Mouse (Mus musculus): ENCODE measurements at regions not wholly inside any gene's neighbourhood (a gene's known extent, or its start where the extent isn't known, plus 50 kb on each side); places are given as distances from the start of the nearest gene placed in this dataset.

- no peak for DNase-seq (ENCODE audit: low spot score)
Observed at GRCm38 (mm10) chr2:131436149-131436548, 55.1 kb upstream of the Smox start.

DNA sequence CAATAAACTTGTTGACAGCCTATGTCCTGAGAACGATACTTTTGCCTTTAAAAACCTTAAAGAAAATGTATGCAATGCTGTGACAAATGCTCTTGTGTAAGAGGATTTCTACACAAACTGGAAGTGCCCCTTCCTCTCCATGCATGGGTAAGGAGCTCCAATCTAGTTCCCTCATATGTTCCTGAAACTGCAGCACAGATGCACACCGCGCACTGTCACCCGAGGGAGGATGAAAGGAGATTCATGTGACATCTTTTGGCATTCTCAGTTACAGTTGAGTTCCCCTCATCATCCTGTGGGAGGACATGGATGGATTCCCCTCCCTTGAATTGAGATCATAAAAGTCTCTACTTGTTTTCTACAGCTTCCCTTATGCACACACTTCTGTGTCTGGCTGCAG, 60.8 kb upstream of the Smox start:
- DNase-seq (ENCODE audit: low spot score) = no peak

GRCm38 (mm10) chr2:131428089-131428488, 63.2 kb upstream of the Smox start:
- no peak for DNase-seq (ENCODE audit: low spot score)

DNA sequence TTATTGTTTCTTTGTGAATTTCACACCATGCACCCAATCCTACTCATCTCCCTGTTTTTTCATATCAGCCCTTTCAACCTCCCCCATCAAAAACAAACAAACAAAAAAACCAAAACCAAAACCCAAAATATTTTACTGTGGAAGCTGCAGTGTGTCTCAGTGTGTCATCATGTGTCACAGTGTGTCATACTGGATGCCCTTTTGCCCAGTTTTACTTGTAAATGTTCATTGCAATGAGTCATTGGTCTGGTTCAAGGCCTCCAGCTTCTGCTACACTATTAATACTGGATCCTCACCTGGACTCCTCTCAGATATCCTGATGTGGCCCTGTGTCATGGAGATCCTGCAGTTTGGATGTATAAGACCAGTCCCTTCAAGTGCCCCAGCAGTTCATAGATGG, 64.4 kb upstream of the Smox start:
- DNase-seq (ENCODE audit: low spot score) = no peak

- no peak for DNase-seq (ENCODE audit: low spot score)
Observed at GRCm38 (mm10) chr2:131423616-131424320, 67.5 kb upstream of the Smox start.

DNA sequence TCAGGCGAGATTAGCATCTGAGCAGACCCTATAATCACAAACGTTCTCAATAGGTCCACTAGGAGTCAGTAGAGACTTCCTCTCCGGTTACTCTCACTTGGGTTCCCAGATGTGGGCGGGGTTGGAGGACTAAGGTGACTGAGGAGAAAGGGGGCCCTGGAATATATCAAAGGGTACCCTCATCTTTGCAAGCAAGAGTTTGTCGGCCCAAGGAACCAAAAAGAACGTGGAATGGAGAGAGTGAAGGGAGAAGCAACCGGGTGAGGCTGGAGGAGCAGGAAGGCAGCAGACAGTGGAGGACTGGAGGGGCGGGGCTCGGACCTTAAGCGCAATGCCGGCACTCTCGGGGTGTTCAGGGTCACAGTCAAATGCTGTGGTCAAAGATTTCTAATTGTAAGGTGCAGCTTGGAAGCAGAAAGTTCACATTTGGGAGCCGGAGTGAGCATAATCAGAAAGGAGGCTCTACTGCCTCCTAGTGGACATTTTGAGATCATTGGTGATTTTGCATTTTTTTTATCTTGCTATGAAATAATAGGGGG, 68.3 kb upstream of the Smox start:
- DNase-seq (ENCODE audit: low spot score) = peak; percentile 81

DNA sequence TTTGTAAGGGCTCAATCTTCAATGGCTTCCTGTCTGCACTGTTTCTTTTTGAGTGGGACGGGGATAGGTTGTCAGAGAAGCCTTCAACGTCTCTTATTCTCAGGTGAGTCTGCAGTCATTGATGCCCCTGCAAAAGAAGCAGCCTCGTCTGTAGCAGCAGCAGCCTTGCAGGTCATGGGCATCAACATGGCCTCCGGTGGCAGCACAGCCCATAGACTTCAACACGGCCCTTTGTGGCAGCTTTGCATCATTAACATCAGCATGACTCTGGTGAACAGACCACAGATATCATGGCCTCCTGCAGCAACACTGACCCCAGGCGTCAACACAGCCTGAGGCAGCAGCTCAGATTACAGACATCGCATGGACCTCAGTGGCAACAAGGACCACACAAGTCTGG, 65.4 kb upstream of the Rnf24 start:
- no peak for DNase-seq (ENCODE audit: low spot score)

GRCm38 (mm10) chr2:131417472-131417871, 64.8 kb upstream of the Rnf24 start:
- DNase-seq (ENCODE audit: low spot score) = no peak

- peak; percentile 64 for DNase-seq (ENCODE audit: low spot score)
Observed at GRCm38 (mm10) chr2:131416482-131416881, 63.8 kb upstream of the Rnf24 start.

DNA sequence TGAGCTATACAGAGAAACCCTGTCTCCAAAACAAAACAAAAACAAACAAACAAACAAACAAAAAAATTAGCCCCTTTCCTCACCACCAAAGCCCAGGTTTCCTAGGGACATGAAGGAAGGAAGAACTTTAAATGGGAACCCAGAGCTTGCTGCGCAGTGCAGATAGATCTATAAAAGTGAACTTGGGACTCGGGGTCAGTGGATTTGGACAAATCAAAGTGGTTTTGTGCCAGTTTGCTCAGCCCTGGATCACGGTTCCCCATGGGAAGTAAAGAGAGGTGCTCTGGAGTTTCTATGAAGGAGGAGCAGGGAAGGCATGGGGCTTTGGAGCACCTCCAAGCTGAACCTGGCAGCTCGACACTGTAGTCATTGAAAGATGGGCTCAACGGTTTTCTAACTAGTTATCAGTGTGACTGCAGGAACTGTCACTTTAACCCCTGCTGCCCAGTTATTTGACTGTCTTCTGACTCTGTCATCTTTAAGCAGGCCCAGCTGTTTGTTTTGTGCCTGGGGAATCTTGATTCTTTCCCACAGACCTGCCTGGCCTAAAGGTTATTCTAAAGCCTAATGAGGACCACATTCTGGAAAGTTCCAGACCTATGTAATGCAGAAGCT, 58.3 kb upstream of the Rnf24 start:
- DNase-seq (ENCODE audit: low spot score) = no peak

DNA sequence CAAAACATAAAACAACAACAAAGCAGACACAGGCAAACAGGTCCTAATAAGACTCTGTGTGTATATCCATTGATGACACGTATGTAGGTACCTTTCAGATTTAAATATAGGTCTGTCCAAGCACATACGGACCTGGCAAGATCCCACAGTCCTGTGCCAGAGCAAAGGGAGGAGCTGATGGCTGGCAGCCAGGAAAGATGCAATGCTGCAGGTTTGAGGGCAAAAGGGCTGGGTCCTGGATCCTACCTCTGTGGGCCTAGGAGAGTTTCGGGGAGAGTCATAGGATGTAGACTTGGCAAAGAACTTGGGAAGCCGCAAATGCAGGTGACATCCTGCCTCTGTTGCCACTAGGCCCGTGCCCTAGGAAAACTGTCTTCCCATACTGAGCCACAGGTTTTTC, 54.6 kb upstream of the Rnf24 start:
- DNase-seq (ENCODE audit: low spot score) = no peak

DNA sequence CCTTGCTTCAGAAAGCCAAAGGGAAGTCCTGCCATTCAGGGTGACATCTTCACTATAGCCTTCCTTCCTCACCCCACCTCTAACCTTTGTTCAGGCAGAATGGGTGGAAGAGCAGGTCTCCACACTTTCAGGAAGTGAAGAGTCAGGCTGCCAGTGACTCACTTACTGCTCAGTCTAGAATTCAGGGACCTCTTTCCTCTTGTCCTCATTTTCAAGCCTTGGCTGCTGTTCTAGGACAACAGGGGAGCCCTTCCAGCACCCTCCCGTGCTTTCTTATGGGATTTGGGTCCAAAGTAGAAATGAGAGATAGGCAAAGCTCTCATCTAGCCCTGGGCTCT, 51.5 kb upstream of the Rnf24 start:
- no peak for DNase-seq (ENCODE audit: low spot score)

GRCm38 (mm10) chr2:131403543-131404217, 51.0 kb upstream of the Rnf24 start:
- DNase-seq (ENCODE audit: low spot score) = no peak
